Comparison of ENCODE assay signal across 11 mouse cellular contexts in genomic region chr6:31133896-31134735, GRCm38 (mm10).
A peak's percentile ranks its signal among the peaks of the same experiment; 100 is the strongest.
DNase-seq lines count a peak whose midpoint lies in the region; ATAC-seq and TF ChIP-seq lines count a peak whose summit lies in the region.
"Had no signal": no experiment of that assay in that cellular context is flagged by ENCODE, and none has a peak within 500 bp of the region (broad histone marks: within the 10 kb centered on the region; RNA-seq: fewer than 3 reads in every experiment).

No protein-coding gene starts in this region.

- no peaks in the 10 kb centered on the region for H3K27me3 ChIP-seq in hindbrain, postnatal 0 days (ENCODE audit: insufficient read depth, low read length)
- H3K27me3 ChIP-seq in hindbrain, embryonic 10.5 days (ENCODE audit: insufficient read depth, poor library complexity, severe bottlenecking): no peaks in the 10 kb centered on the region
- no peaks in the 10 kb centered on the region for H3K27me3 ChIP-seq in stomach, embryonic 15.5 days (replicated peaks)

- H3K27ac ChIP-seq in hindbrain, postnatal 0 days: no peak overlapping the region
- H3K27ac ChIP-seq in hindbrain, embryonic 10.5 days: no peak overlapping the region
- H3K27ac ChIP-seq in stomach, embryonic 15.5 days: peak overlapping the region; percentile 55
- H3K27ac ChIP-seq: heart, embryonic 10.5 days; midbrain, embryonic 10.5 days had no signal

- no peaks in the 10 kb centered on the region for H3K4me1 ChIP-seq in hindbrain, postnatal 0 days (ENCODE audit: insufficient read depth, low read length)
- peaks cover 10% of the 10 kb centered on the region; the same call in 1 of the 2 replicates for H3K4me1 ChIP-seq in hindbrain, embryonic 10.5 days (replicated peaks)
- H3K4me1 ChIP-seq in stomach, embryonic 15.5 days: no peaks in the 10 kb centered on the region; the same call in 1 of the 2 replicates

- no peak overlapping the region for H3K9ac ChIP-seq in hindbrain, postnatal 0 days (replicated peaks; ENCODE audit: low read length)
- no peak overlapping the region for H3K9ac ChIP-seq in stomach, embryonic 15.5 days

- no peaks in the 10 kb centered on the region for H3K9me3 ChIP-seq in hindbrain, postnatal 0 days (ENCODE audit: low read length)
- peaks cover 8% of the 10 kb centered on the region; the same call in 1 of the 2 replicates for H3K9me3 ChIP-seq in hindbrain, embryonic 10.5 days
- H3K9me3 ChIP-seq in stomach, embryonic 15.5 days: no peaks in the 10 kb centered on the region
- H3K9me3 ChIP-seq: heart, embryonic 10.5 days had no signal

- H3K36me3 ChIP-seq in hindbrain, postnatal 0 days (ENCODE audit: insufficient read depth, low read length): no peaks in the 10 kb centered on the region
- H3K36me3 ChIP-seq in hindbrain, embryonic 10.5 days: no peaks in the 10 kb centered on the region
- no peaks in the 10 kb centered on the region for H3K36me3 ChIP-seq in stomach, embryonic 15.5 days
- H3K36me3 ChIP-seq: midbrain, embryonic 10.5 days had no signal

- TF ChIP-seq CTCF in hindbrain, postnatal 0 days (IDR thresholded peaks at IDR 0.05; ENCODE audit: low read depth): no peak

- 82% methylated on average over 11 of the region's 11 CpGs for WGBS in hindbrain, postnatal 0 days
- 90% methylated on average over 11 of the region's 11 CpGs for WGBS in hindbrain, embryonic 10.5 days
- WGBS in stomach, embryonic 15.5 days: 73% methylated on average over 11 of the region's 11 CpGs

- peak; percentile 61; the same call in 1 of the 2 replicates for ATAC-seq in hindbrain, postnatal 0 days
- ATAC-seq in stomach, embryonic 15.5 days (ENCODE audit: insufficient read depth, low FRiP score, low read depth): no peak

- H3K4me2 ChIP-seq in hindbrain, postnatal 0 days (ENCODE audit: low read depth, low read length): no peak overlapping the region
- H3K4me2 ChIP-seq in stomach, embryonic 15.5 days: no peak overlapping the region

- peak; percentile 55 for DNase-seq in cerebellum, adult 9-11 months
- no peak for DNase-seq in cerebellum, adult 18-20 months
- peak; percentile 5 for DNase-seq in hindbrain, postnatal 0 days (ENCODE audit: low spot score)
- no peak for DNase-seq in hindbrain, embryonic 10.5 days (ENCODE audit: low spot score)
- peak; percentile 36 for DNase-seq in right cerebral cortex, postnatal 14 days
- DNase-seq in right cerebral cortex, postnatal 36 days (ENCODE audit: low spot score in 2 of 2): no peak
- no peak for DNase-seq in thymus, postnatal 36 days
- DNase-seq: adrenal gland, postnatal 10 days had no signal

- no peak overlapping the region for H3K4me3 ChIP-seq in hindbrain, postnatal 0 days (ENCODE audit: low read length)
- no peak overlapping the region for H3K4me3 ChIP-seq in hindbrain, embryonic 10.5 days
- H3K4me3 ChIP-seq in stomach, embryonic 15.5 days (replicated peaks): no peak overlapping the region
- H3K4me3 ChIP-seq: heart, embryonic 10.5 days; midbrain, embryonic 10.5 days had no signal

Comparison
In these comparisons a context has a peak if more than half of its experiments do, and no peak if none do; other contexts are left out.
1. DNase-seq: peak in cerebellum, adult 9-11 months (single experiment), hindbrain, postnatal 0 days (single experiment) and right cerebral cortex, postnatal 14 days (single experiment); none in cerebellum, adult 18-20 months (0 of 2), hindbrain, embryonic 10.5 days (single experiment), right cerebral cortex, postnatal 36 days (0 of 2) and thymus, postnatal 36 days (0 of 2).